Mouse (Mus musculus) liver, embryonic 14.5 days (tissue): ENCODE measurements around the gene Bod1l. TPM values are rescaled to one million over a fixed set of nuclear protein-coding genes. Genes with fewer than 3 reads are reported as not detected.
A peak's percentile ranks its signal among the peaks of the same experiment; 100 is the strongest.

Experiments
- ATAC-seq: fragments of 200-750 bp; cut with Nextera tagmentation; 2 replicates; pipeline ENCODE4 v1.8.0; 2017; ENCODE audit warnings: moderate number of reproducible peaks, mild to moderate bottlenecking, moderate library complexity; ENCODE audit not compliant: insufficient read depth
- DNase-seq, 3 experiments: peaks; one replicate each; pipeline ENCODE4 v3.0.0-alpha.2; 2012 to 2013; ENCODE audit warnings: low read depth in 3 of 3, low spot score in 3 of 3
- H3K27ac ChIP-seq: fragments of 300-500 bp; sonication (generic); 2 replicates; pipeline ENCODE4 v1.5.1; 2014; ENCODE audit warnings: moderate library complexity, mild to moderate bottlenecking, control low read depth, inconsistent platforms
- H3K27me3 ChIP-seq: fragments of 300-500 bp; sonication (generic); 2 replicates; pipeline ENCODE4 v1.6.1; 2014; ENCODE audit warnings: mild to moderate bottlenecking, low read length, moderate library complexity; ENCODE audit not compliant: control insufficient read depth, insufficient read depth
- H3K36me3 ChIP-seq: fragments of 300-500 bp; sonication (generic); replicated peaks from 2 replicates; pipeline ENCODE4 v1.6.1; 2014; ENCODE audit warnings: low read depth; ENCODE audit not compliant: control insufficient read depth, insufficient read depth
- H3K4me1 ChIP-seq, 2 experiments: fragments of 200-500 bp in 1 of 2; fragments of 300-500 bp in 1 of 2; sonication (generic) in 1 of 2; replicated peaks; 2 replicates each; pipeline ENCODE4 v1.6.1; 2012 to 2014; ENCODE audit warnings: antibody characterized with exemption in 1 of 2, inconsistent platforms in 1 of 2, low read length in 1 of 2; ENCODE audit not compliant: control insufficient read depth in 2 of 2, insufficient read depth in 2 of 2
- H3K4me2 ChIP-seq: fragments of 300-500 bp; sonication (generic); 2 replicates; pipeline ENCODE4 v1.6.1; 2014; ENCODE audit warnings: low read depth, mild to moderate bottlenecking, control low read depth, moderate library complexity
- H3K4me3 ChIP-seq, 2 experiments: fragments of 200-500 bp in 1 of 2; fragments of 300-500 bp in 1 of 2; sonication (generic) in 1 of 2; 2 replicates each; pipeline ENCODE4 v1.5.1; 2012 to 2014; ENCODE audit warnings: low read depth in 2 of 2, low read length in 2 of 2, mild to moderate bottlenecking in 2 of 2, control low read depth in 1 of 2, inconsistent platforms in 1 of 2, moderate library complexity in 1 of 2; ENCODE audit not compliant: insufficient read depth in 1 of 2
- H3K9ac ChIP-seq: fragments of 300-500 bp; sonication (generic); replicated peaks from 2 replicates; pipeline ENCODE4 v1.6.1; 2014; ENCODE audit warnings: mild to moderate bottlenecking, control low read depth, moderate library complexity
- H3K9me3 ChIP-seq: fragments of 300-500 bp; sonication (generic); 2 replicates; pipeline ENCODE4 v1.6.1; 2016; ENCODE audit warnings: low read length, mixed read lengths; ENCODE audit not compliant: control insufficient read depth
- CTCF ChIP-seq: IDR thresholded peaks from 2 replicates; pipeline ENCODE4 v1.5.1; 2016; ENCODE audit warnings: antibody characterized with exemption, low read depth, control low read depth
- EP300 ChIP-seq: IDR thresholded peaks from 2 replicates; pipeline ENCODE4 v1.6.1; 2016; ENCODE audit warnings: antibody characterized with exemption, low read depth
- WGBS: fragments of 180-500 bp; shearing (Covaris S2); extraction: QIAGEN DNeasy Blood & Tissue Kit; methylation state at CpG from one replicate; pipeline ENCODE4 v1.1.7; 2014; ENCODE audit not compliant: insufficient replicate concordance; 5-methylcytosine and 5-hydroxymethylcytosine counted together
- polyA plus RNA-seq, 2 experiments: library from polyadenylated mRNA; depleted of rRNA in 1 of 2; stranded (reverse) in 1 of 2; unstranded in 1 of 2; fragments of >200 nt; fragmentation: Nextera tagmentation in 1 of 2; extraction: Ambion mirVana in 1 of 2; gene quantifications; 2 replicates each; pipeline versions ENCODE4 v1.2.1 to v1.2.3; 2012 to 2014

Bod1l gene
- polyA plus RNA-seq, 2 experiments = 4.4 to 7.9 TPM

GRCm38 (mm10) chr5:41763731-41764721 lies 80.1 kb downstream of the Bod1l start, which contains the start of gene Nkx3-2:
Gene Nkx3-2 (minus strand): TSS chr5:41764501.
- no peaks in the 10 kb centered on the region for H3K9me3 ChIP-seq
- ATAC-seq (no peak), DNase-seq (no peak)
- H3K4me3 ChIP-seq = peak within 1 kb of the TSS in 1 of 2 experiments; percentile 16; a peak in 1 of 4 replicates
- no peak within 1 kb of the TSS for H3K4me2 ChIP-seq
- peaks cover 90% of the 10 kb centered on the region for H3K27me3 ChIP-seq
- no peaks in the 10 kb centered on the region for H3K4me1 ChIP-seq
- no peaks in the 10 kb centered on the region for H3K36me3 ChIP-seq
- H3K27ac ChIP-seq = no peak within 1 kb of the TSS
- WGBS = under 1% methylated on average over 70 of the region's 79 CpGs
- no peak within 1 kb of the TSS for H3K9ac ChIP-seq
- TF ChIP-seq CTCF (no peak), EP300 (no peak)

- TF ChIP-seq CTCF (no peak), EP300 (no peak)
- DNase-seq (no peak), ATAC-seq (no peak)
- H3K9ac ChIP-seq = no peak overlapping the region
- no peak overlapping the region for H3K27ac ChIP-seq
- H3K4me2 ChIP-seq = no peak overlapping the region
- 2% methylated on average over 41 of the region's 41 CpGs for WGBS
- peaks cover 94% of the 10 kb centered on the region for H3K27me3 ChIP-seq
- no peaks in the 10 kb centered on the region for H3K36me3 ChIP-seq
- H3K4me3 ChIP-seq = no peak overlapping the region
- no peaks in the 10 kb centered on the region for H3K4me1 ChIP-seq
- H3K9me3 ChIP-seq = no peaks in the 10 kb centered on the region
Measured at GRCm38 (mm10) chr5:41762947-41763730, 81.0 kb downstream of the Bod1l start.

- no peaks in the 10 kb centered on the region for H3K4me1 ChIP-seq
- no peaks in the 10 kb centered on the region for H3K36me3 ChIP-seq
- DNase-seq (no peak), ATAC-seq (no peak)
- H3K9ac ChIP-seq = no peak overlapping the region
- no peaks in the 10 kb centered on the region for H3K9me3 ChIP-seq
- WGBS = 2% methylated on average over 27 of the region's 27 CpGs
- H3K4me3 ChIP-seq = no peak overlapping the region
- no peak overlapping the region for H3K27ac ChIP-seq
- no peak overlapping the region for H3K4me2 ChIP-seq
- peaks cover 94% of the 10 kb centered on the region for H3K27me3 ChIP-seq
- TF ChIP-seq EP300 = no peak
- TF ChIP-seq CTCF = no peak
Measured at GRCm38 (mm10) chr5:41762141-41762946, 81.8 kb downstream of the Bod1l start.

- WGBS = under 1% methylated on average over 55 of the region's 56 CpGs
- no peak for ATAC-seq
- H3K9ac ChIP-seq = no peak overlapping the region
- peaks cover 94% of the 10 kb centered on the region for H3K27me3 ChIP-seq
- no peak overlapping the region; a peak in 1 of 4 replicates for H3K4me3 ChIP-seq
- H3K27ac ChIP-seq = no peak overlapping the region
- TF ChIP-seq CTCF (no peak), EP300 (no peak)
- no peaks in the 10 kb centered on the region for H3K36me3 ChIP-seq
- no peaks in the 10 kb centered on the region for H3K4me1 ChIP-seq
- no peak overlapping the region for H3K4me2 ChIP-seq
- no peak for DNase-seq
- H3K9me3 ChIP-seq = no peaks in the 10 kb centered on the region
Measured at GRCm38 (mm10) chr5:41761509-41762140, 82.5 kb downstream of the Bod1l start.
